30 mouse cellular contexts compared by ENCODE assay signal in the genomic region with DNA sequence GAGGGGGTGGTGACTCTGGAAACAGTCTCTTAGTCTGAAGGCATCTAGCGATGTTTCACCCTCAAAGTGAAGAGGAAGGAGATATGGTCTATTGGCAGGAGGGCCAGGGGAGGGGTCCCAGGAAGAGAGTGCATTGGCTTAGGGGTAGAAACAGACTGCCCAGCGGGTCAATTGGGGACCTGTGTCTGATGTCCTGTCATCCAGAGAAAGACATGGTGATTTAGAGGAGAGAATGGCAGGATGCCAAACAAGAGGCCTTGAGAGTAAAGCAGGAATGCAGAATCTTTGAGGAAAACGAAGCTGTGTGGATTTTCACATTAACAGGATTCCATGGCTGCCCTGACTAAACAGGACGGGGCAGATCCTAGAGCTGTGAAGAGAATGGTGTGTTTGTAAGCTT. TPM values are rescaled to one million over a fixed set of nuclear protein-coding genes. Genes with fewer than 3 reads are reported as not detected.
DNase-seq lines count a peak whose midpoint lies in the region; ATAC-seq lines count a peak whose summit lies in the region.
"Had no signal": no experiment of that assay in that cellular context is flagged by ENCODE, and none has a peak within 500 bp of the region (broad histone marks: within the 10 kb centered on the region; RNA-seq: fewer than 3 reads in every experiment).

No protein-coding gene starts in this region.

- DNase-seq in adrenal gland, postnatal 14 days: peak; percentile 53
- DNase-seq in adrenal gland, adult 18-20 months (ENCODE audit: low spot score in 2 of 2): no peak
- DNase-seq in forebrain, embryonic 14.5 days (ENCODE audit: low spot score): peak; percentile 8
- DNase-seq in forebrain, embryonic 11.5 days (ENCODE audit: low spot score): no peak
- peak; percentile 9 for DNase-seq in kidney, postnatal 10 days
- DNase-seq in A20 (ENCODE audit: low read depth, low spot score): peak; percentile 11
- DNase-seq in heart, adult 8-10 months (ENCODE audit: low spot score): no peak
- DNase-seq: cerebellum, adult 11-12 months; cerebellum, postnatal 25 days; gastrocnemius, adult 2 months; gastrocnemius, postnatal 36 days; heart, adult 18-20 months; heart, postnatal 4 days; kidney, adult 11 months; layer of hippocampus, adult 9-11 months; liver; thymus, postnatal 4 days had no signal

- H3K9ac ChIP-seq in forebrain, embryonic 14.5 days (ENCODE audit: low read length): no peak overlapping the region
- H3K9ac ChIP-seq in forebrain, embryonic 11.5 days (ENCODE audit: low read length): no peak overlapping the region
- H3K9ac ChIP-seq in kidney, embryonic 15.5 days: no peak overlapping the region
- H3K9ac ChIP-seq: heart, embryonic 12.5 days; hindbrain, embryonic 13.5 days; liver, embryonic 14.5 days; lung, embryonic 15.5 days; neural tube, embryonic 12.5 days had no signal

- H3K4me3 ChIP-seq in forebrain, embryonic 14.5 days (ENCODE audit: low read depth, low read length): no peak overlapping the region
- H3K4me3 ChIP-seq in forebrain, embryonic 11.5 days (ENCODE audit: low read depth, low read length): no peak overlapping the region
- no peak overlapping the region for H3K4me3 ChIP-seq in kidney, embryonic 15.5 days (replicated peaks)
- H3K4me3 ChIP-seq: gastrocnemius, adult 2 months; heart, embryonic 12.5 days; hindbrain, embryonic 13.5 days; lung, embryonic 15.5 days; midbrain, embryonic 10.5 days; myocyte; neural tube, embryonic 12.5 days had no signal

- H3K4me2 ChIP-seq in forebrain, embryonic 14.5 days (ENCODE audit: low read length): no peak overlapping the region
- no peak overlapping the region for H3K4me2 ChIP-seq in forebrain, embryonic 11.5 days (ENCODE audit: low read depth, low read length, severe bottlenecking)
- H3K4me2 ChIP-seq in kidney, embryonic 15.5 days: no peak overlapping the region
- H3K4me2 ChIP-seq: heart, embryonic 12.5 days; hindbrain, embryonic 13.5 days; lung, embryonic 15.5 days; neural tube, embryonic 12.5 days had no signal

- H3K9me3 ChIP-seq in forebrain, embryonic 14.5 days (replicated peaks; ENCODE audit: control insufficient read depth, low read length): no peaks in the 10 kb centered on the region
- no peaks in the 10 kb centered on the region for H3K9me3 ChIP-seq in forebrain, embryonic 11.5 days (ENCODE audit: control insufficient read depth, low read length)
- H3K9me3 ChIP-seq in kidney, embryonic 15.5 days (replicated peaks): no peaks in the 10 kb centered on the region
- H3K9me3 ChIP-seq: heart, embryonic 12.5 days; hindbrain, embryonic 13.5 days; lung, embryonic 15.5 days; midbrain, embryonic 10.5 days; neural tube, embryonic 12.5 days had no signal

- H3K36me3 ChIP-seq in forebrain, embryonic 14.5 days (ENCODE audit: control insufficient read depth, insufficient read depth, low read length): no peaks in the 10 kb centered on the region
- no peaks in the 10 kb centered on the region for H3K36me3 ChIP-seq in forebrain, embryonic 11.5 days (ENCODE audit: control insufficient read depth, insufficient read depth, low read length)
- no peaks in the 10 kb centered on the region for H3K36me3 ChIP-seq in kidney, embryonic 15.5 days
- H3K36me3 ChIP-seq: heart, embryonic 12.5 days; hindbrain, embryonic 13.5 days; lung, embryonic 15.5 days; midbrain, embryonic 10.5 days; neural tube, embryonic 12.5 days had no signal

- no peaks in the 10 kb centered on the region for H3K27me3 ChIP-seq in forebrain, embryonic 14.5 days (replicated peaks; ENCODE audit: control insufficient read depth, insufficient read depth, low read length)
- no peaks in the 10 kb centered on the region for H3K27me3 ChIP-seq in forebrain, embryonic 11.5 days (ENCODE audit: control insufficient read depth, insufficient read depth, low read length)
- H3K27me3 ChIP-seq in kidney, embryonic 15.5 days: no peaks in the 10 kb centered on the region
- H3K27me3 ChIP-seq: heart, embryonic 12.5 days; hindbrain, embryonic 13.5 days; lung, embryonic 15.5 days; neural tube, embryonic 12.5 days had no signal

- no peak for ATAC-seq in forebrain, embryonic 14.5 days
- no peak for ATAC-seq in forebrain, embryonic 11.5 days (replicated peaks; ENCODE audit: low FRiP score)
- no peak for ATAC-seq in kidney, embryonic 15.5 days (replicated peaks; ENCODE audit: low FRiP score)
- ATAC-seq: CD4-positive, CD25-positive, alpha-beta regulatory T cell, adult 4 months; forebrain, embryonic 16.5 days; inflammation-experienced regulatory T-cells, adult 6 months; midbrain, embryonic 16.5 days had no signal

- no peak overlapping the region for H3K27ac ChIP-seq in forebrain, embryonic 14.5 days (ENCODE audit: low read depth, low read length)
- H3K27ac ChIP-seq in forebrain, embryonic 11.5 days (ENCODE audit: low read depth, low read length): no peak overlapping the region
- no peak overlapping the region for H3K27ac ChIP-seq in kidney, embryonic 15.5 days
- H3K27ac ChIP-seq: gastrocnemius, adult 2 months; hindbrain, embryonic 13.5 days; liver, embryonic 14.5 days; lung, embryonic 15.5 days; midbrain, embryonic 10.5 days; neural tube, embryonic 12.5 days had no signal

- no peaks in the 10 kb centered on the region for H3K4me1 ChIP-seq in forebrain, embryonic 14.5 days (ENCODE audit: control insufficient read depth, insufficient read depth, low read length)
- no peaks in the 10 kb centered on the region for H3K4me1 ChIP-seq in forebrain, embryonic 11.5 days (replicated peaks; ENCODE audit: control insufficient read depth, insufficient read depth, low read length)
- no peaks in the 10 kb centered on the region for H3K4me1 ChIP-seq in kidney, embryonic 15.5 days
- H3K4me1 ChIP-seq: heart, embryonic 12.5 days; hindbrain, embryonic 13.5 days; lung, embryonic 15.5 days; midbrain, embryonic 10.5 days; neural tube, embryonic 12.5 days had no signal

- WGBS in forebrain, embryonic 14.5 days: 58% methylated on average over 4 of the region's 4 CpGs
- 78% methylated on average over 4 of the region's 4 CpGs for WGBS in forebrain, embryonic 11.5 days
- 40% methylated on average over 4 of the region's 4 CpGs for WGBS in kidney, embryonic 15.5 days

RNA-seq across cellular contexts. Expression of a gene that starts 12.0 kb away (rescaled TPM):
- total RNA-seq in adrenal gland, postnatal 14 days (2021): 0.22 and 4.1 TPM in 2 replicates
- total RNA-seq in adrenal gland, adult 18-20 months (2021): under 1 TPM; 0.23 to 0.77 TPM
- 2.8 and 2.9 TPM in 2 replicates for polyA plus RNA-seq in forebrain, embryonic 14.5 days (2014; fragmentation: Nextera tagmentation; extraction: Ambion mirVana)
- polyA plus RNA-seq in forebrain, embryonic 11.5 days (2014; fragmentation: Nextera tagmentation; extraction: Ambion mirVana): 0.33 and 0.43 TPM in 2 replicates
- 0.19 and 0.21 TPM in 2 replicates for polyA plus RNA-seq in kidney, embryonic 15.5 days (2015; fragmentation: Nextera tagmentation; extraction: Ambion mirVana)
- under 1 TPM in 3 of 4 experiments, not detected in 1; 0.29 to 0.63 (median 0.46) TPM for total RNA-seq in heart, adult 8-10 months (2022)
- total RNA-seq: heart, postnatal 4 days had no signal
- polyA plus RNA-seq: heart, postnatal 0 days; myocyte had no signal

RNA-seq across cellular contexts. Expression of a gene that starts 13.9 kb away (rescaled TPM):
- total RNA-seq in adrenal gland, postnatal 14 days (2021): 19.0 and 21.3 TPM in 2 replicates
- total RNA-seq in adrenal gland, adult 18-20 months (2021): 10 to 100 TPM; 10.7 to 15.4 TPM
- 31.2 and 32.5 TPM in 2 replicates for polyA plus RNA-seq in forebrain, embryonic 14.5 days (2014; fragmentation: Nextera tagmentation; extraction: Ambion mirVana)
- polyA plus RNA-seq in forebrain, embryonic 11.5 days (2014; fragmentation: Nextera tagmentation; extraction: Ambion mirVana): 40.9 and 45.2 TPM in 2 replicates
- 30.7 and 34.1 TPM in 2 replicates for polyA plus RNA-seq in kidney, embryonic 15.5 days (2015; fragmentation: Nextera tagmentation; extraction: Ambion mirVana)
- 10 to 100 TPM in 2 of 4 experiments, 1 to 10 TPM in 2; 8.5 to 12.8 (median 10.5) TPM for total RNA-seq in heart, adult 8-10 months (2022)

Comparison
In these comparisons a context has a peak if more than half of its experiments do, and no peak if none do; other contexts are left out.
1. DNase-seq: peak in adrenal gland, postnatal 14 days (single experiment), forebrain, embryonic 14.5 days (single experiment), kidney, postnatal 10 days (single experiment) and A20 (single experiment); none in adrenal gland, adult 18-20 months (0 of 2), forebrain, embryonic 11.5 days (single experiment) and heart, adult 8-10 months (single experiment).